Mouse (Mus musculus): ENCODE data around the gene Foxs1.

GRCm38 (mm10) chr2:152917671-152918070, 15.3 kb downstream of the Foxs1 start:
- TF ChIP-seq CTCF (conservative IDR thresholded peaks at IDR 0.05; ENCODE audit: insufficient read depth, insufficient read length, low read depth, low read length) (no peak), POLR2A (IDR thresholded peaks at IDR 0.05; ENCODE audit: low read depth, low read length) (no peak)

All from kidney, adult 2 months (tissue).